Mouse (Mus musculus) spleen, adult 2 months (tissue): ENCODE results near the gene Derl3. TPM values are rescaled to one million over a fixed set of nuclear protein-coding genes. Genes with fewer than 3 reads are reported as not detected.
"Not testable (repeated sequence)": the region's sequence is repeated elsewhere in the genome, so short reads cannot be mapped to it uniquely, and the experiment has no call there.

Source experiments
- DNase-seq, 2 experiments: peaks; one replicate each; pipeline versions ENCODE4 v3.0.0 to v3.0.0-alpha.2; 2012 to 2021; ENCODE audit warnings: low spot score in 2 of 2, low read depth in 1 of 2
- H3K27ac ChIP-seq: fragments of 200-500 bp; 2 replicates; pipeline ENCODE4 v1.5.1; 2012; ENCODE audit warnings: low read length, inconsistent platforms; ENCODE audit not compliant: insufficient read depth
- H3K27me3 ChIP-seq: fragments of 200-500 bp; 2 replicates; pipeline ENCODE4 v1.6.1; 2012; ENCODE audit warnings: mild to moderate bottlenecking, moderate library complexity, low read length, inconsistent platforms; ENCODE audit not compliant: control insufficient read depth, insufficient read depth
- H3K36me3 ChIP-seq: fragments of 200-500 bp; 2 replicates; pipeline ENCODE4 v1.6.1; 2012; ENCODE audit warnings: mild to moderate bottlenecking, low read length, inconsistent platforms; ENCODE audit not compliant: control insufficient read depth, insufficient read depth
- H3K4me1 ChIP-seq: fragments of 200-500 bp; 2 replicates; pipeline ENCODE4 v1.6.1; 2011; ENCODE audit warnings: inconsistent platforms; ENCODE audit not compliant: control insufficient read depth, insufficient read depth, insufficient read length
- H3K4me3 ChIP-seq: fragments of 200-500 bp; 2 replicates; pipeline ENCODE4 v1.5.1; 2011; ENCODE audit warnings: mild to moderate bottlenecking, inconsistent platforms; ENCODE audit not compliant: insufficient read depth, insufficient read length; ENCODE audit errors: extremely low read depth
- CTCF ChIP-seq: fragments of 200-500 bp; IDR thresholded peaks from 2 replicates; pipeline ENCODE4 v1.5.1; 2011; ENCODE audit warnings: mild to moderate bottlenecking, inconsistent platforms; ENCODE audit not compliant: insufficient read depth, insufficient read length, insufficient replicate concordance; ENCODE audit errors: extremely low read depth
- POLR2A ChIP-seq: fragments of 200-500 bp; IDR thresholded peaks from 2 replicates; pipeline ENCODE4 v1.6.1; 2011; ENCODE audit warnings: low read depth, low read length, inconsistent platforms
- WGBS: fragments of 180-500 bp; shearing (Covaris S2); methylation state at CpG from one replicate; pipeline ENCODE4 v1.1.7; 2018; 5-methylcytosine and 5-hydroxymethylcytosine counted together
- polyA plus RNA-seq: library from polyadenylated mRNA; depleted of rRNA; stranded (reverse); fragments of >200 nt; gene quantifications from 2 replicates; pipeline ENCODE4 v1.2.3, GENCODE M21; 2012; rRNA removed

Gene Derl3
- polyA plus RNA-seq: 67.3 and 137 TPM in 2 replicates

GRCm38 (mm10) chr10:75893089-75893750 lies at the start of gene Derl3:
Gene Derl3 (plus strand): TSS chr10:75893413.
- WGBS: 3% methylated on average over 51 of the region's 51 CpGs
- Histone ChIP-seq H3K27me3 (no peaks in the 10 kb centered on the region), H3K4me1 (peaks cover 13% of the 10 kb centered on the region), H3K36me3 (peaks cover 13% of the 10 kb centered on the region), H3K27ac (no peak within 1 kb of the TSS), H3K4me3 (peak within 1 kb of the TSS; percentile 49)
- TF ChIP-seq POLR2A (no peak), CTCF (no peak)
- DNase-seq: peak; percentile 97 to 98

- WGBS: 85% methylated on average over 6 of the region's 6 CpGs
- H3K4me3 ChIP-seq, DNase-seq, H3K4me1 ChIP-seq, H3K27ac ChIP-seq, H3K27me3 ChIP-seq, H3K36me3 ChIP-seq: not testable (repeated sequence)
Observed at GRCm38 (mm10) chr10:75843898-75844297, 49.3 kb upstream of the Derl3 start.

- H3K27ac ChIP-seq: no peak overlapping the region
- H3K36me3 ChIP-seq: no peaks in the 10 kb centered on the region
- no peak for DNase-seq
- no peak overlapping the region for H3K4me3 ChIP-seq
- WGBS: 66% methylated on average over 1 of the region's 1 CpGs
- no peaks in the 10 kb centered on the region for H3K27me3 ChIP-seq
- TF ChIP-seq CTCF (no peak), POLR2A (no peak)
- H3K4me1 ChIP-seq: no peaks in the 10 kb centered on the region; the same call in 1 of the 2 replicates
Observed at GRCm38 (mm10) chr10:75844800-75845199, 48.4 kb upstream of the Derl3 start.

GRCm38 (mm10) chr10:75845306-75845930 lies 47.8 kb upstream of the Derl3 start:
- Histone ChIP-seq H3K27ac (no peak overlapping the region), H3K4me1 (no peaks in the 10 kb centered on the region; the same call in 1 of the 2 replicates), H3K36me3 (no peaks in the 10 kb centered on the region), H3K4me3 (no peak overlapping the region), H3K27me3 (no peaks in the 10 kb centered on the region)
- 87% methylated on average over 6 of the region's 6 CpGs for whole genome bisulfite sequencing
- TF ChIP-seq CTCF: no peak
- no peak for TF ChIP-seq POLR2A
- no peak for DNase-seq

- 45% methylated on average over 3 of the region's 3 CpGs for WGBS
- TF ChIP-seq CTCF (no peak), POLR2A (no peak)
- Histone ChIP-seq H3K4me1 (no peaks in the 10 kb centered on the region; the same call in 1 of the 2 replicates), H3K36me3 (no peaks in the 10 kb centered on the region), H3K4me3 (no peak overlapping the region), H3K27ac (no peak overlapping the region), H3K27me3 (no peaks in the 10 kb centered on the region)
- DNase-seq: no peak
Observed at GRCm38 (mm10) chr10:75848382-75848781, 44.8 kb upstream of the Derl3 start.

GRCm38 (mm10) chr10:75851076-75851475 lies 42.1 kb upstream of the Derl3 start:
- WGBS: 54% methylated on average over 6 of the region's 6 CpGs
- no peak for TF ChIP-seq CTCF
- TF ChIP-seq POLR2A: no peak
- Histone ChIP-seq H3K36me3 (no peaks in the 10 kb centered on the region), H3K4me3 (no peak overlapping the region), H3K27me3 (no peaks in the 10 kb centered on the region), H3K27ac (no peak overlapping the region), H3K4me1 (no peaks in the 10 kb centered on the region; the same call in 1 of the 2 replicates)
- DNase-seq: no peak

- Histone ChIP-seq H3K27ac (no peak overlapping the region), H3K27me3 (no peaks in the 10 kb centered on the region), H3K4me3 (no peak overlapping the region), H3K36me3 (no peaks in the 10 kb centered on the region), H3K4me1 (no peaks in the 10 kb centered on the region)
- DNase-seq: no peak
- TF ChIP-seq CTCF (no peak), POLR2A (no peak)
- WGBS: 85% methylated on average over 3 of the region's 3 CpGs
Observed at GRCm38 (mm10) chr10:75851681-75852080, 41.5 kb upstream of the Derl3 start.
